Mouse (Mus musculus) splenic B cell, adult 2 months (primary cell): ENCODE data around the gene Mfsd2a.
"Not testable (repeated sequence)": the region's sequence is repeated elsewhere in the genome, so short reads cannot be mapped to it uniquely, and the experiment has no call there.

Source experiments
- DNase-seq: peaks from one replicate; pipeline ENCODE4 v3.0.0-alpha.2; 2011; ENCODE audit warnings: low read depth, low spot score
- H3K27me3 ChIP-seq: 2 replicates; pipeline ENCODE4 v1.6.1; 2012; ENCODE audit warnings: mild to moderate bottlenecking, low read length, moderate library complexity, mixed read lengths; ENCODE audit not compliant: control insufficient read depth, poor library complexity, insufficient read depth, severe bottlenecking
- H3K36me3 ChIP-seq: 2 replicates; pipeline ENCODE4 v1.6.1; 2012; ENCODE audit warnings: mild to moderate bottlenecking, low read length, moderate library complexity, mixed read lengths; ENCODE audit not compliant: control insufficient read depth, poor library complexity, insufficient read depth, severe bottlenecking

Gene Mfsd2a

GRCm38 (mm10) chr4:122961100-122961567 is at the start of gene Mfsd2a:
TSS of gene Mfsd2a (minus strand) at chr4:122961188.
- Histone ChIP-seq H3K36me3 (no peaks in the 10 kb centered on the region), H3K27me3 (no peaks in the 10 kb centered on the region)
- DNase-seq, result peak; percentile 54

- no peak for DNase-seq
- no peaks in the 10 kb centered on the region for H3K27me3 ChIP-seq
- H3K36me3 ChIP-seq, result no peaks in the 10 kb centered on the region
These were observed 44.3 kb upstream of the Mfsd2a start for GRCm38 (mm10) chr4:123005054-123005966.

- Histone ChIP-seq H3K27me3 (peaks cover 1% of the 10 kb centered on the region), H3K36me3 (no peaks in the 10 kb centered on the region)
- DNase-seq, result no peak
These were observed 39.8 kb upstream of the Mfsd2a start for GRCm38 (mm10) chr4:123000617-123001342.

DNA sequence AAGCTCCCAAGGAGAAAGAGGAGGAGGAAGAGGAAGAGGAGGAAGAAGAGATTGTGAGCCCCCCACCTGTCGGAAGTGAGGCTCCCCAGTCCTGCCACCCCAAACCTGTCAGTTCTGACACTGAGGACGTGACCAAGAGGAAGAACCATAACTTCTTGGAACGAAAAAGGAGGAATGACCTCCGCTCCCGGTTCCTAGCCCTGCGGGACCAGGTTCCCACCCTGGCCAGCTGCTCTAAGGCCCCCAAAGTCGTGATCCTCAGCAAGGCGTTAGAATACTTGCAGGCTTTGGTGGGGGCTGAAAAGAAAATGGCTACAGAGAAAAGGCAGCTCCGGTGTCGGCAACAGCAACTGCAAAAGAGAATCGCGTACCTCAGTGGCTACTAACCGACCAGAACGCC is 39.1 kb upstream of the Mfsd2a start:
- no peak for DNase-seq
- Histone ChIP-seq H3K27me3 (peaks cover 1% of the 10 kb centered on the region), H3K36me3 (no peaks in the 10 kb centered on the region)

DNA sequence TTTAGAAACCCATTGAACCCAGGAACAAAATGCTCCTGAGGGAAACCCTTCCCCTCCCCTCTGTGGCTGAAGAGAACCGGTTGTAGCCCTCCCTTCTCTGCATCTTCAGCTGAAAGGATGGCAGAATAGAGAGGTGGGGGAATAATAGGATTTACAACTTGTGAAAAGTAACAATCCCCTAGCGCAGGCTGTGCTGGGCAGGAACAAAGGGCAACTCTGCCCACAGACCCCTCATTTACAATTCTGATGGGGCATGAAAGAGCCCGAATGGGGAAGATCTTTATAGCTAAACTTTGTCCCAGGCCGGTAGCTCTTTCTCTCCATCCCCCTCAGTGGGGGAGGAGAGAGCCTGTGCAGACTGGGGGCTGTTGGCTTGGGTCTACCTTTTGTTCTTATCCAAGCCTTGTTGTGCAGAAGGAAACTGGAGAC is 38.3 kb upstream of the Mfsd2a start:
- H3K36me3 ChIP-seq, result no peaks in the 10 kb centered on the region
- no peak for DNase-seq

GRCm38 (mm10) chr4:122998537-122999262 is 37.7 kb upstream of the Mfsd2a start:
- Histone ChIP-seq H3K36me3 (no peaks in the 10 kb centered on the region), H3K27me3 (peaks cover 1% of the 10 kb centered on the region)
- DNase-seq, result no peak

More for the DNA sequence above, 38.3 kb upstream of the Mfsd2a start:
- H3K27me3 ChIP-seq, result peaks cover 1% of the 10 kb centered on the region

GRCm38 (mm10) chr4:122996618-122997381 is 35.8 kb upstream of the Mfsd2a start:
- peak; percentile 74 for DNase-seq
- no peaks in the 10 kb centered on the region for H3K36me3 ChIP-seq
- peaks cover 1% of the 10 kb centered on the region for H3K27me3 ChIP-seq

- H3K27me3 ChIP-seq, result peaks cover 1% of the 10 kb centered on the region
- DNase-seq, result no peak
These were observed 35.2 kb upstream of the Mfsd2a start for GRCm38 (mm10) chr4:122996221-122996617.

DNA sequence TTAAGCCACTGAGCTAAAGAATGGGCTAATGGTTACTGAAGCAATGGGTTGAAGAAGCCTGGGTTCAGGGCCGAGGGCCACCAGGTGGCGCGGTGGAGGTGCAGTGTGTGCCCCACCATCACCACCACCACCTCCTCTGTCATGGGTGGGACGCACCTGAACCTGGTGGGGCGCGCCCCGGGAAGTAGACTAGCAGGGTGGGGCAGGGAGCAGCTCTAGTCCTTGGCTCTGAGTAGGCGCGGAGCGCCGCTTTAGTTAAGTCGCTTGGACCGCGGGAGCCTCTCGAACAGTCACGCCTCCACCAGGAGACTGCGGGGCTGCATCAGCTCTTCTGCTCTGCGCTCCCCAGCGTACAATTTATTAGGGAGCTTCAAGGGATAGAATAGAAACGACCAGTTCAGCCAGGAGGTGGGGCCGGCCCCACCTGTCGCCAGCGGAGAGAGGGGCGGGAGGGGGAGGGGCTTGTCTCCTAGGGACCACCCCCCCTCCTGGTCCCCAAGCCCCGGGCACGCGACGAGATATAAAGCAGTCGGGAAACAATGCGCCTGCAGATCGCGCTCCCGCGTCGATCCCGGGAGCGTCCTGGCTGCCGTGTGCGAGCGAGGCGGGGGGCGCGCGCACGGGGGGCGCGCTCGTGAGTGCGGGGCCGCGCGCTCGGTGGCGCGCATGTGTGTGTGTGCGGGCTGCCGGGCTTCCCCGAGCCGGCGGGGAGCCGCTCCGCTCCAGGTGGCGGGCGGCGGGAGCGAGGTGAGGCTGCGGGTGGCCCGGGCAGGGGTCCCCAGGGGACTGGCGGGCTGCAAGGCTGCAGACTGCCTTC is 34.6 kb upstream of the Mfsd2a start, which contains the start of gene Mycl:
Gene Mycl, plus strand, starts transcription at position 249 of the 817 bp plus-strand sequence.
- H3K36me3 ChIP-seq, result no peaks in the 10 kb centered on the region
- DNase-seq, result peak; percentile 90
- peaks cover 1% of the 10 kb centered on the region for H3K27me3 ChIP-seq

More at GRCm38 (mm10) chr4:122996221-122996617, 35.2 kb upstream of the Mfsd2a start:
- no peaks in the 10 kb centered on the region for H3K36me3 ChIP-seq

GRCm38 (mm10) chr4:122992276-122992675 is 31.3 kb upstream of the Mfsd2a start:
- no peak for DNase-seq
- Histone ChIP-seq H3K36me3 (no peaks in the 10 kb centered on the region), H3K27me3 (no peaks in the 10 kb centered on the region)

- peak; percentile 63 for DNase-seq
- no peaks in the 10 kb centered on the region for H3K36me3 ChIP-seq
- no peaks in the 10 kb centered on the region for H3K27me3 ChIP-seq
These were observed 30.2 kb upstream of the Mfsd2a start for GRCm38 (mm10) chr4:122991177-122991576.

DNA sequence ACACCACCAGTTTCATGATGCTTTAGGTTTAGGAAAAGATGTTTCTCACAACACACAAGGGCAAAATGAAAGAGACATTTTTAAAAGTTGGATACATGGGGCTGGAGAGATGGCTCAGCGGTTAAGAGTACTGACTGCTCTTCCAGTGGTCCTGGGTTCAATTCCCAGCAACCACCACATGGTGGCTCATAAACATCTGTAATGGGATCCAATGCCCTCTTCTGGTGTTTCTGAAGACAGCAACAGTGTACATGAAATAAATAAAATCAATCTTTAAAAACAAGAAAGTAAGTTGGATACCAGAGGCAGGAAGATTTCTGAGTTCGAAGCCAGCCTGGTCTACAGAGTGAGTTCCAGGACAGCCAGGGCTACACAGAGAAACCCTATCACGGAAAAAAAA is 27.0 kb upstream of the Mfsd2a start:
- peak; percentile 30 for DNase-seq
- not testable (repeated sequence) for H3K27me3 ChIP-seq, H3K36me3 ChIP-seq

GRCm38 (mm10) chr4:122987421-122987820 is 26.4 kb upstream of the Mfsd2a start:
- Histone ChIP-seq H3K36me3 (no peaks in the 10 kb centered on the region), H3K27me3 (no peaks in the 10 kb centered on the region)
- DNase-seq, result no peak
